Mouse (Mus musculus) embryo, embryonic 9.5 days (tissue): Measurements from ENCODE around the gene Ugt1a6b.
"Not testable (repeated sequence)": the region's sequence is repeated elsewhere in the genome, so short reads cannot be mapped to it uniquely, and the experiment has no call there.

Experiments used
- DNase-seq: peaks from one replicate; pipeline ENCODE4 v3.0.0-alpha.2; 2017; ENCODE audit errors: extremely low spot score

Ugt1a6b gene

DNA sequence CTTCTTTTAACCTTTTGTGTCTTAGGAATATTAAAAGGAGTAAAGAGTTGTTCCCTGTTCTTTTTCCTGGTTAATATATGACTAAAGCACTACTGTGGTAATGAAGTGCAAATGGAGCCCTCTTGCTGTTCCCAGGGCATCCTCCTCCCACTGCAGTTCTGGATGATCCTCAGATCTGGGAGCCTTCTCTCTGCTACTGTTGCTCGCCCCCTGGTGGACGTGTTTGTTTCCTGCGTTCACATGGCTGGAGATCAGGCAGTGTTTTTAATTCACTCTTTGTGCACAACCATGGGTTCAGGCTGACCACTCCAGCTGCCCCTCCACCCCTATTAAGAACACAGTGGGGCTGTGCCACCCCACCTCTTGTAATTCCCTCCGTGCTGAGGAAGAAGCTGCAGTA is 17.5 kb downstream of the Ugt1a6b start:
- not testable (repeated sequence) for DNase-seq

DNA sequence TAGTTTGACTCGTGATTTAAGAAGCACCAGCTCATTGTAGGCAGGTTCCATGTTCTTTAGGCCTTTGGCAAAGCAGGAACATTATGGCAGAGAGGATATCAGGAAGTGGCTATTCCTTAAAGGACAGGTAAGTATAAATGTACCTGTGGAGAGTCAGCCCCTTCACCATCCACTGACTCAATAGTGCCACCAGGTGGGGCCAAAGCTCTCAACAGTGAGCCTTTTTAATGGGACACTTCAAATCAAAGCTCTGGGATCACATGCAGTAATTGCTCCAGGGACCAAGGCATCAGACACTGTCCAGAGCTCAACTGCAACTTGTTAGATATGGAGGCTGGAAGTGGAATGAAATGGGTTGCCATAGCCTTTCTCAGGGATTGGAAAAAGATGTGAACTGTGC is 18.5 kb downstream of the Ugt1a6b start:
- DNase-seq, result not testable (repeated sequence)

DNA sequence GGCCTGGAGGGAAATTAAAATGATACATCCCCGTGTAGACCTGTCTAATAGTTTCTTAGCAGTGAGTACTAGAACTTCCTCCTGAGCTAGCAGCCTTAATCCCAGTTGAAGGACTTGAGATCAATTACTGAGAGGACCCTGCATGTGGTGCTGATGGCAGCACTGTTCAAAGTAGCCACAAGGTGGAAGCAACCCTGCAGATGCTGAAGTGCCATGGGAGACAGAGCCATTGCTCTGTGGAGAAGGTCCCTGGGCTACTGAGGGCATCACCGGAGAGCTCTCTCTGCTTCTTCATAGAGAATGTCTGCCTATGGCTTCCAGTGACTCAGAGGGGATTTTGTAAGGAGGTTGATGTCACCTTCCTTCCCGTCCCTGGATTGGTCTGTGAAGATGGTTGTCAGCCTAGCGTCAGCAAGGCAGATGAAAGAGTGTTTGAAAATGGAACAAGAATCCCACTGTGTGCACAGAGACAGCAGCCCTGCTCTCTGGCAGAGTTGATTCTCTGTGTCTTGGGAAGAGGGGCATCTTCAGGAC is 22.8 kb downstream of the Ugt1a6b start:
- not testable (repeated sequence) for DNase-seq

DNA sequence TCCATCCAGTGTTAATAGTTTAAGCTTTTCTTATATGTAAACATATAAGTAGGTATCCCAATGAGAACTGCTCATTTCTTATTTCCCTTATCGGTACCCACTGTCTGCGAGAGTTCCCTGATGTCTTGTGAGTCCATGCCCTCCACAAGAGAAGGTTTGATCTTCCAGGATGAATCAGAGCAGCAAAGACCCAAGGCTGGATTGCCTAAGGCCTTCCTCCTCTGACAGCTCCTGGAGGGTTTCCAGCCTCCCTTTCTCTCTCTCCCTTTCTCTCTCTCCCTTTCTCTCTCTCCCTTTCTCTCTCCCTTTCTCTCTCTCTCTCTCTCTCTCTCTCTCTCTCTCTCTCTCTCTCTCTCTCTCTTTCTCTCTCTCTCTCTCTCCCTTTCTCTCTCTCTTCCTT is 26.0 kb downstream of the Ugt1a6b start:
- DNase-seq, result not testable (repeated sequence)

DNA sequence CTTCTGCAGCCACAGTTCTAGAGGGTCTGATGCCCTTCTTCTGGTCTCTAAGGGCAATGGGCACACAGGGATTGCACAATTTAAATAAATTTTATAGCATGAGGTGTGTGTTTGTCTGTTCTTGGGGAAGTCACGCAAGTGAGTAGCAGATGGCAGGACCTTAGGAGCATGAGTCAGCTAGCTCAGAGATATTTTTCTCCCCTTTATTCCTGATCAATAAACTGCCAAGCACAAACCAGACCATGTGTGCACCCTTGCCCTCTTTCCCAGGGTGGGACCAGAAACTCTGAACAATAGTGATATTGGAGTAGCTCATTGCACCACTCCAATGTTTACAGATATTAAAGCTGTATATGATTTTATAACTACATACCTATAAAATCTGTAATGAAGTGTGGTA is 27.2 kb downstream of the Ugt1a6b start:
- not testable (repeated sequence) for DNase-seq

DNA sequence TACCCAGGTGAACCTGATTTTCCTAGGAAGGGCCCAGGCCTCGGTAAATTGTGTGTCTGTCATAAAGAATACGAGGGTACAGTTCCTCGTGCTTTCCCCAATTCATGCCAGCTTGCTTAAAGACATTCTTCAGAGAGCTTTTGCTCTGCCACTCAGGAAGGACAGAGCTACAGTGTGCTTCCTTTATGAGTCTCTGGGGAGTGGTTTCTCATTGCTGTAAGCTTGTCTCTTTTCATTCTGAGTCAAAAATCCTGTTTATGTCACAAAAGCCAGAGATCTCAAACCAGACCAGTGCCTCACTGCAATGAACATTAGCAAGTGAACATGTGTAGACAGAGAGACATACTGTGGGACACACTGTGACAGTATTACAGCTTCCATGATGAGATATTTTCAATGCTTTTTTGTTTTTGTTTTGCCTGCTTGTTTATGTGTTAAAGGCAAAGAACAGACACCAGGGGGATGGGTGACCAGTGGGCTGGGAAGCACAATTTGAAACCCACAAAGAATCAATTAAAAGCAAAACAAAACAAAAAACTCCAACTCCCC is 30.9 kb downstream of the Ugt1a6b start:
- no peak for DNase-seq

DNA sequence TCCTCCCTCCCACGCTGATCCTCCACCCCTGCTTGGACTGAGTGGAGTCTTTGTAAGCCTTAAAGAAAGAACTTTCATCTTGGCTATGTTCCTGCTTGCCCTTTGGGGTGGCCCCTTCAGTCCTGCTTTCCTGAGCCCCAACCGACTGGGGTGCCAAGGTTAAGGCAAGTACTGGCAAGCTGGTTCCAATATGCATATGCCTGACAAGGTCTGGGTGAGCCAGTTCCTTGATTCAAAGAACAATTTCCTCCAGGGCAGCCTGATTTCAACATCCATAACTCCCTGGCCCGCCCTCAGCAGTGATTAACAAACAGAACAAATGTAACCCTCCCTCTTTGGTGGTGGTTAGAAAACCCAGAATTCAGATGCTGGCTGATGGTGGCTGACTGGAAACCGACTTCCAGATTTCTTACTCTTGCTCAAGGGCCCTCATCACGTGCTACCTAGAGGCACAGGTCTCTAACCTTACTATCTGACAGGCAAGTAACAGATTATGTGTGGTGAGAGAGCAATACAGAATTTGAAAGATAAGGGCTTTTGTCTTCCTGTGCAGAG is 31.5 kb downstream of the Ugt1a6b start, which contains the start of gene Ugt1a6a:
Gene Ugt1a6a, plus strand, starts transcription at position 353 of the 555 bp plus-strand sequence.
- not testable (repeated sequence) for DNase-seq

DNA sequence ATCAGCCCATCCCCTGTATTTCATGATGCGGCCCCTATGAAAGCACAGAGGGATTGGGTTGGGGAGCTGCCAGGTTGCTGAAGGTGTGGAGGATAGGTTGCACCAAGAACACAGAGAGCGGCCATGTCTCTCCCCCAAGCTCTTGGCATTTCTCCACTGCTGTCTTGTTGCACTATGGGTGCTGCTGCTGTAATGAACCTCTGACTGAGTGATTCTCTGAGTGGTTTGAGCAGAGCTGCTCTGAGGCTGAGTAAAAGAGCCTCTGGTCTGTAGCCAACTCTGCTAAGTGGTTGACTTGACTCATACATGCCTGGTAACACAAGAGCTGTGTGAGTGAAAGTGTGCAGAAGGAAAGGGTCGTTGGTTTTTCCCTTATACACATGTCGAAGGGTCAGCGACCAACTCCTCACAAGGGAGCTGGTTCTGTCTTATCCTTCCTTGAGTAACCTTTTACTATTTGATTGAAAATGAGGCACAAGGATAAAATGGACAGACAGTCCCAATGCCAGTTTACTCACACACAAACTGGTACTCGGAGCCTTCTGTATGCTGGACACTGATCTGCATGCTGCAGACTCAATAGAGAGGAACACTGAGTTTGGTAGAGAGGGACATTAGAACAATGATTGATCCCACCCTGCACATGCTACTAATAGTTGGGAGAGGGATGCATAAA is 32.3 kb downstream of the Ugt1a6b start:
- not testable (repeated sequence) for DNase-seq

DNA sequence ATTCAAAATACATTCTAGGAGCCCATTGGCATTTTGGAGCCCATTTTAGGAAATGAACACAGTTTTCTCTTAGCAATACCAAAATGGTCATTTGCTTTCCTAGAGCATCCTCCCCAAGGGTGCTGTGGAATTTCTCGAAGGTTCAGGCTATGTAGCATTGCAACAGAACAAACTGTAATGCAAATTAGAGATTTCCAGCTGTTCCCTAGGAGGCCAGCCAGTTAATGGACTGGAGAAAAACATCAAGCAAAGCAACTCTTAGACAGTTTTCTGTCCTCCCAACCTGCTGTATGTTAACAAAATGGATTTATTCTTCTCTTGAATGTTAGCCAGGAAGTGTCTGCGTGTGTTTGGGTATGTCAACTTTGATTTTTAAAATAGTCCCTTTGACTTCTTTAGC is 33.6 kb downstream of the Ugt1a6b start:
- no peak for DNase-seq

DNA sequence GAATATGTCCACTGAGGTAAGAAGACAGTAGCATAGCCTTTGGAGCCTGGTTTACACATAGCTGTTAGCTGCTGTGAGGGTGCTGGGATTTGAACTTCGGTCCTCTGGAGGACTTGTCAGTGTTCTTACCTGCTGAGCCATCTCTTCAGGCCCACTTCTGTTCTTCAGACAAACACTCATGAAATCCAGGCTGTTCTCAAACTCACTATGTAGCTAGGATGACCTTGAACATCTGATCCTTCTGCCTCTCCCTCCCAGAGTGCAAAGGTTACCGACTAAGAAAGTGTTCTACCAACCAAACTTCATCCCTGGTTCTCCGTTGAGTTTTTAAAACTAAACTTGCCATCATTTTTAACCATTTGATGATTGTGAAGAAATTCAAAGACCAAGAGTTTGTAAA is 34.2 kb downstream of the Ugt1a6b start:
- no peak for DNase-seq

DNA sequence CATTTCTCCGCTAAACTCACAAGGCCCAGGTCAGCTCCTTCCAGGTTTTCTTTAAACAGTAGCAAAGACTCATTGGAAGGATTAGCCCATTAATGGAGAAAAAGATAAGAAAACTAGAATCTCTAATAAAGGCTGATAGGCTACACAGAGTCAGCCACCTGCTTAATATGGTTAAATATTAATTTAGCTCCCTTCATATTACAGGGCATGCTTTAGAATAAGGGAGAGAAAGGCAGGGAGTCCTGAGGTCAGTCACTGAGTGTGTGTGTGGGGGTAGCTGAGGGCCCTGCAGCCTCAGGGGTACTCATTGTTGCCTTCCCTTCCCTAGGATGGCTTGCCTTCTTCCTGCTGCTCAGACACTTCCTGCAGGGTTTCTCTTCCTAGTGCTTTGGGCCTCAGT is 35.1 kb downstream of the Ugt1a6b start:
- DNase-seq, result no peak

DNA sequence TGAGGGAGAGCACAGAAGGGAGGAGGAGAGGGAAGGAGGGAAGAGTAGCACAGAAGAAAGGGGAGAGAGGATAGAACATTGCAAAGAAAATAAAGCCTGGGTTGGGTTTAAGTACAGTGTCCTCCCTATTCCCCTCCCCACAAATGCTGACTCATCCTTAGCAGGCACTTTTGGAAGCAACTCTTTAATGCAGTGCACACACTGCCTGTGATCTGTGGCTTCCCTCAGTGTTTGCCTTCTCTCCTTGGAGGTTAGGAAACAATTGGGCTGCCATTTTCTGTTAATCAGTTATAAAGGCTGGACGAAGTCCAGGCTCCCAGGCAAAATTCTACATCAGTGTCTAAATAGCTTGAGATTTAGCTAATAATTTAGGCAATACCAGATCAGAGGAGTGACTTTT is 37.4 kb downstream of the Ugt1a6b start:
- not testable (repeated sequence) for DNase-seq

DNA sequence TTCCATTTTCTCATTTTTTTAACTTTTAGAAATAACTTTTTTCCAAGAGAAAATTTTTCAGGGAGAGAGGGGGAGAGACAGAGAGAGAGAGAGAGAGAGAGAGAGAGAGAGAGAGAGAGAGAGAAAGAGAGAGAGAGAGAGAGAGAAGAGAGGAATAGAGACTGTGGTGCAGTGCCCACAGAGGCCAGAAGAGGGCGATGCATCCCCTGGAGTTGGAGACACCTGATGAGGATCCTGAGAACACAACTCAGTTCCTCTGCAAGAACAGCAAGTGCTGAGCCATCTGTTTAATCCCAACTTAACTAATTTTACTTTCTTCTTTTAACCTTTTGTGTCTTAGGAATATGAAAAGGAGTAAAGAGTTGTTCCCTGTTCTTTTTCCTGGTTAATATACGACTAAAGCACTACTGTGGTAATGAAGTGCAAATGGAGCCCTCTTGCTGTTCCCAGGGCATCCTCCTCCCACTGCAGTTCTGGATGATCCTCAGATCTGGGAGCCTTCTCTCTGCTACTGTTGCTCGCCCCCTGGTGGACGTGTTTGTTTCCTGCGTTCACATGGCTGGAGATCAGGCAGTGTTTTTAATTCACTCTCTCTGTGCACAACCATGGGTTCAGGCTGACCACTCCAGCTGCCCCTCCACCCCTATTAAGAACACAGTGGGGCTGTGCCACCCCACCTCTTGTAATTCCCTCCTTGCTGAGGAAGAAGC is 41.1 kb downstream of the Ugt1a6b start:
- DNase-seq, result peak; percentile 9

DNA sequence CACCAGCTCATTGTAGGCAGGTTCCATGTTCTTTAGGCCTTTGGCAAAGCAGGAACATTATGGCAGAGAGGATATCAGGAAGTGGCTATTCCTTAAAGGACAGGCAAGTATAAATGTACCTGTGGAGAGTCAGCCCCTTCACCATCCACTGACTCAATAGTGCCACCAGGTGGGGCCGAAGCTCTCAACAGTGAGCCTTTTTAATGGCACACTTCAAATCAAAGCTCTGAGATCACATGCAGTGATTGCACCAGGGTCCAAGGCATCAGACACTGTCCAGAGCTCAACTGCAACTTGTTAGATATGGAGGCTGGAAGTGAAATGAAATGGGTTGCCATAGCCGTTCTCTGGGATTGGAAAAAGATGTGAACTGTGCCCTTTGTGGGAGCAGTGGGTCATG is 42.2 kb downstream of the Ugt1a6b start:
- DNase-seq, result not testable (repeated sequence)

DNA sequence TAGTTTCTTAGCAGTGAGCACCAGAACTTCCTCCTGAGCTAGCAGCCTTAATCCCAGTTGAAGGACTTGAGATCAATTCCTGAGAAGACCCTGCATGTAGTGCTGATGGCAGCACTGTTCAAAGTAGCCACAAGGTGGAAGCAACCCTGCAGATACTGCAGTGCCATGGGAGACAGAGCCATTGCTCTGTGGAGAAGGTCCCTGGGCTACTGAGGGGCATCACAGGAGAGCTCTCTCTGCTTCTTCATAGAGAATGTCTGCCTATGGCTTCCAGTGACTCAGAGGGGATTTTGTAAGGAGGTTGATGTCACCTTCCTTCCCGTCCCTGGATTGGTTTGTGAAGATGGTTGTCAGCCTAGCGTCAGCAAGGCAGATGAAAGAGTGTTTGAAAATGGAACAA is 47.1 kb downstream of the Ugt1a6b start:
- not testable (repeated sequence) for DNase-seq

DNA sequence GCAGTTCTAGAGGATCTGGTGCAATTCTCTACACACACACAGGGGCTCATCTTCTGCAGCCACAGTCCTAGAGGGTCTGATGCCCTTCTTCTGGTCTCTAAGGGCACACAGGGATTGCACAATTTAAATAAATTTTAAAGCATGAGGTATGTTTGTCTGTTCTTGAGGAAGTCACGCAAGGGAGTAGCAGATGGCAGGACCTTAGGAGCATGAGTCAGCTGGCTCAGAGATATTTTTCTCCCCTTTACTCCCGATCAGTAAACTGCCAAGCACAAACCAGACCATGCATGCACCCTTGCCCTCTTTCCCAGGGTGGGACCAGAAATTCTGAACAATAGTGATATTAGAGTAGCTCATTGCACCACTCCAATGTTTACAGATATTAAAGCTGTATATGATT is 55.4 kb downstream of the Ugt1a6b start:
- DNase-seq, result no peak

DNA sequence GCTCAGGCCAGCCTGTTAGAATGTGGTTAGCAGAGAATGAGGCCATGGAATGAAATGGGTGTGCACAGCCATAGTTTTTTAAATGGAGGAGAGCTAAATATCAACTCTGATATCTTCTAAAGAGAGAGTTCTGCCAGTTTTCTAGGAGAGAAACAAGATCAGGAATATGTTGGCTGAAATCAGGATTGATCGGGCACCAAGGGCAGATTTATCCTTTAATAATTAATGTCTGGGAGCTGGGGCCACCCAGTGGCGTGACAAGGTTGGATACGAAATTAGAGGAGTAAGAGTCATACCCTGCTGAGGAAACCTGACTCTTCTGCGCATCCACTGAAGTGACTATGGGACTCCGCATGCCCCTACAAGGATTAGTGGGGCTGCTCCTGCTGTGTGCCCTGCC is 62.7 kb downstream of the Ugt1a6b start, which contains the start of gene Ugt1a5:
Gene Ugt1a5, plus strand, starts transcription at position 302 of the 400 bp plus-strand sequence.
- DNase-seq, result no peak

DNA sequence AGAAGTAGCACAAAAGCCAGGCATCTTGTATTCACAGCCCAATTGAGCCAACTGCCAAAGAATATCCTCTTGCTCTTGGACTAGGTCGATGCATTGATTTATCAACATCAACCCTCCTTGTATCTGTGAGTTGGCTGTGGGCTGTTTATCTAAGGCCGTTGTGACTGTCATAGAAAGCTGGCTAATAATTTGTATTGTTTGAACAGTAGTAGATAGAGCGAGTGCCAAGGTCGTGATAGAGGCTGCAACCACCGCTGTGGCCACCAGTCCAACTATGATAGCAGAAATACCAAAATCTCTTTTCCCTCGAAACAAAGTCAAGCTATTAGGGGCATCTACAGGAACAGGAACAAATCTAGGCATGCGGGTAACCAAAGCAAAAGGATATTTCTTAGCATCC is 69.1 kb downstream of the Ugt1a6b start:
- DNase-seq, result not testable (repeated sequence)

DNA sequence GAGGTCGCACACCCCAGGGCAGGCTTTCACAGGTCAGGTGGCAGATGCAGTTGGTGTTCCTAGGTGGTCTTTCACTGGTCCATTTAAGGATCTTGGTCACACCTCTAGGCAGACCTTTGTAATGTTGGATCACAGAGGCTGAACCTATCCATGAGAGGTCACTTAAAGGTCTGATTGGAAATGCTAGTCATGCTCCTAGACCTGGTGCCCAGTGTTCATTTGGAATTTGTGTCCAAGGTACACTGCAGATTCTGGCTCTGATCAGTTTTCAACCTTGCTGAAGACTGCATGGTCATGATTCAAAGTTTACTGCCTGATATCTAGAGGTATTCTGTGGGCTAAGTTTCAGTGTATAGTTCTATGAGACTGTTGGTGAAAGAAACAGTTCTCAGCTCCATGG is 76.6 kb downstream of the Ugt1a6b start:
- no peak for DNase-seq

DNA sequence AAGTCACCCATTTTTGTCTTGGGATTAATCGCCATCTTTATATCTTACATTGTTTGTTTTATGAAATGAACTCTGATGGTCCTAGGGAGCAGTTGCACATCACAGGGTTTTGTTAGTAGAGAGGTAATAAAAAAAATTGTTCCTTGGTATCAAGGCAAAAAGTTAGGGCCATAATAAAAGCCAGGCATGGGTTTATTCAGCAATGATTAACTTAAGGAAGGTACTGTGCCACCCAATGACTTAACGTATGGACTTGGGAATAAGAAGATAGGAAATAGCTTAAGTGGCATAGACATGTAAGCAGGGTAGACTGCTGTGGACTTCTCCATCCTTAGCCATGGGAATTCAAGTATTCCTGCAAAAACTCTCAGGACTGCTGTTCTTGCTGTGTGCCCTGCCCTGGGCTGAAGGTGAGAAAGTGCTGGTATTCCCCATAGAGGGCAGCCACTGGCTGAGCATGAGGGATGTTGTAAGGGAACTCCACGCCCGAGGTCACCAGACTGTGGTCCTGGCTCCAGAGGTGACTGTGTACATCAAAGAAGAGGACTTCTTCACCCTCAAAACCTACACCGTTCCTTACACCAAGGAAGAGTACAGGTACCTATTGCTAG is 83.4 kb downstream of the Ugt1a6b start:
- no peak for DNase-seq

DNA sequence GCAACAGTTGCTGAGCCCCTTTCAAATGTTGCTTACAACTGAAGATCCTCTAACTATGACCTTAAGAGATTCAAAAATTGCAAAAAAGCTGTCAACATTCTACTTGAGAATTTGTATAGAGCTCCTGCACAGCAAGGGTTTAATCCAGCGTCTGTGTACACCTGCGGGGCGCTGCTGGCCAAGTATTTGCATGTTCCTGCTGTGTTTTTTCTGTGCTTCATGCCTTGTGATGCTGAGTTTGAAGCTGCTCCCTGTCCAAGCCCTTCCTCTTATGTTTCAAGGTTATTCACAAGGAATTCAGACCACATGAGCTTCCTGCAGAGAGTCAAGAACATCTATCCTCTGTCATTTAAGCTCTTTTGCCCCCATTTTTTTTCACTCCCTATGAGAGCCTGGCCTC is 89.1 kb downstream of the Ugt1a6b start:
- DNase-seq, result no peak

DNA sequence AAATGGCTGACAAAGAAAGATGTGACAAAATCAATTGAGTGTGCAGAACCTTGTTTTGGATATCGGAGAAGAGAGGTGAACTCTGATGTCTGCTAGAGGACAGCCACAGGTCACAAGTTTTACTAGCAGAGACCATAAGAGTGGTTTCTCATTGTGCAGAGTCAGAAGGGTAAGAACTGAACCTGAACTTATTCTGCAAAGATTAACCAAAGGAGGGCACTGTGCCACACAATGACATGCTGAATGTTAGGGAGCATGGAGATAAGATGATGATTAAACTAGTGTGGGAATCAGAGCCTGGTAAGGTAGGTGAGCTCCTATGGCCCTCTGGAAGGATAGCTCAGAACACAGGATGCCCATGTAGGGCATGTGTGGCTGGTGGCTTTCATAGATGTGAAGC is 92.6 kb downstream of the Ugt1a6b start:
- no peak for DNase-seq
